In the genomic region with DNA sequence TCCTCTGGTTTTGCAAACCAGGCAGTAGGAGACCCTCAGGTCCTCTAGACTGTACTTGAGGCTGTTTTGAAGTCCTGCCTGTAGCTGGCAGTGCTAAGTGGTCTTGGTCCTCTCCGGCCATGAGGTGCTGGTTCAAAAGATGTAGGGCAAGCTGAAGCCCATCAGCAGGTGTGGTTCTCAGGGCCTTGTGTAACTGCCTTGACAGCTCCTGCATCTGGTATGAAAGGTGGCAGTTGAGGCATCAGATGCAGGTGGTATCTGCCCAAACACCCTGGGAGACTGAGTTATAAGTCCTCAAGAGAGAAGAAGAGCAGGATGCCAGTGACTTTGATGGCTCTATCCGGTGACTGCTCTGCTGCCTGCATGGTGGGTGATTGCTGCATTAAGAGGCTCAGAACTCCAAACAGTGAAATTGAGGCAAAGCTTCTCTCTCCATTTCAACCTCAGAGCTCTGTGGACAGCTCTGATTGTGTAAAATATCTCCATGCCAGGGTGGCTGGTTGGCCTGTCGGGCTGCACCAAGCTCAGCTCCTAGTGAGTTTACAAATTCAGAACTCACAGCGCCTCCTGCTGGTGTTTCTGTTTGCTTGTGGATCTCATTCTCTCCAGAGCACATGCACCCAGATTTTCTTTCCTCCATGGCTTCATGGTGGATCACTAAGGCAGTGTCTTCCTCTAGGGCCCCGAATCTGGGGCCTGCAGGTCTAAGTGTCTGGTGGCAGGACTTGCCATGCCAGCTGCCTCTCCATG, we compare ENCODE assay signal across 15 mouse cellular contexts. TPM values are rescaled to one million over a fixed set of nuclear protein-coding genes. Genes with fewer than 3 reads are reported as not detected.
DNase-seq lines count a peak whose midpoint lies in the region; ATAC-seq lines count a peak whose summit lies in the region.
"Had no signal": no experiment of that assay in that cellular context is flagged by ENCODE, and none has a peak within 500 bp of the region (broad histone marks: within the 10 kb centered on the region; RNA-seq: fewer than 3 reads in every experiment).

No protein-coding gene starts in this region.

- H3K9me3 ChIP-seq in embryonic facial prominence, embryonic 11.5 days (replicated peaks; ENCODE audit: control insufficient read depth, low read length) = no peaks in the 10 kb centered on the region
- no peaks in the 10 kb centered on the region for H3K9me3 ChIP-seq in embryonic facial prominence, embryonic 10.5 days
- H3K9me3 ChIP-seq in neural tube, embryonic 15.5 days (replicated peaks) = no peaks in the 10 kb centered on the region
- H3K9me3 ChIP-seq: embryonic facial prominence, embryonic 12.5 days; hindbrain, embryonic 12.5 days; liver, embryonic 13.5 days had no signal

- H3K36me3 ChIP-seq in embryonic facial prominence, embryonic 11.5 days (replicated peaks; ENCODE audit: control insufficient read depth, insufficient read depth, low read depth, low read length) = no peaks in the 10 kb centered on the region
- no peaks in the 10 kb centered on the region for H3K36me3 ChIP-seq in embryonic facial prominence, embryonic 10.5 days (replicated peaks)
- no peaks in the 10 kb centered on the region for H3K36me3 ChIP-seq in neural tube, embryonic 15.5 days
- H3K36me3 ChIP-seq: embryonic facial prominence, embryonic 12.5 days; hindbrain, embryonic 12.5 days; liver, embryonic 13.5 days had no signal

- WGBS in embryonic facial prominence, embryonic 11.5 days = 72% methylated on average over 5 of the region's 5 CpGs
- 70% methylated on average over 5 of the region's 5 CpGs for WGBS in embryonic facial prominence, embryonic 10.5 days
- WGBS in neural tube, embryonic 15.5 days = 77% methylated on average over 5 of the region's 5 CpGs

- DNase-seq in embryonic facial prominence, embryonic 11.5 days (ENCODE audit: low spot score) = peak; percentile 13
- no peak for DNase-seq in embryonic facial prominence, embryonic 10.5 days (ENCODE audit: low spot score)
- DNase-seq in retina, embryonic 14.5 days (ENCODE audit: low spot score) = peak; percentile 83
- DNase-seq in retina, postnatal 1 day = no peak
- peak; percentile 61 for DNase-seq in induced T-regulatory cell, adult 2 months (ENCODE audit: low read depth)
- DNase-seq in layer of hippocampus, adult 9-11 months = no peak
- DNase-seq in heart, postnatal 4 days = no peak
- DNase-seq: cerebellum, adult 11-12 months; heart, adult 18-20 months; liver, embryonic 13.5 days had no signal

- no peak overlapping the region for H3K27ac ChIP-seq in embryonic facial prominence, embryonic 11.5 days (replicated peaks; ENCODE audit: low read depth, low read length)
- H3K27ac ChIP-seq in embryonic facial prominence, embryonic 10.5 days (replicated peaks) = no peak overlapping the region
- no peak overlapping the region for H3K27ac ChIP-seq in neural tube, embryonic 15.5 days (replicated peaks)
- H3K27ac ChIP-seq: embryonic facial prominence, embryonic 12.5 days; hindbrain, embryonic 12.5 days; kidney, postnatal 0 days; liver, embryonic 13.5 days had no signal

- no peak overlapping the region for H3K4me3 ChIP-seq in embryonic facial prominence, embryonic 11.5 days (ENCODE audit: low read depth, low read length)
- no peak overlapping the region for H3K4me3 ChIP-seq in embryonic facial prominence, embryonic 10.5 days
- no peak overlapping the region for H3K4me3 ChIP-seq in neural tube, embryonic 15.5 days (replicated peaks)
- H3K4me3 ChIP-seq: embryonic facial prominence, embryonic 12.5 days; hindbrain, embryonic 12.5 days; liver, embryonic 13.5 days had no signal

- H3K27me3 ChIP-seq in embryonic facial prominence, embryonic 11.5 days (ENCODE audit: control insufficient read depth, insufficient read depth, low read length) = no peaks in the 10 kb centered on the region
- H3K27me3 ChIP-seq in embryonic facial prominence, embryonic 10.5 days (replicated peaks; ENCODE audit: low read depth, poor library complexity, severe bottlenecking) = peaks cover 64% of the 10 kb centered on the region
- peaks cover 22% of the 10 kb centered on the region for H3K27me3 ChIP-seq in neural tube, embryonic 15.5 days (replicated peaks)

- no peak overlapping the region for H3K4me2 ChIP-seq in embryonic facial prominence, embryonic 11.5 days (ENCODE audit: low read depth, low read length)
- no peak overlapping the region for H3K4me2 ChIP-seq in neural tube, embryonic 15.5 days
- H3K4me2 ChIP-seq: embryonic facial prominence, embryonic 12.5 days; hindbrain, embryonic 12.5 days; liver, embryonic 13.5 days had no signal

- no peak for ATAC-seq in embryonic facial prominence, embryonic 11.5 days (replicated peaks; ENCODE audit: insufficient number of reproducible peaks, low FRiP score, low TSS enrichment, low read depth)
- no peak for ATAC-seq in neural tube, embryonic 15.5 days (ENCODE audit: low FRiP score)

- no peaks in the 10 kb centered on the region for H3K4me1 ChIP-seq in embryonic facial prominence, embryonic 11.5 days (ENCODE audit: control insufficient read depth, insufficient read depth, low read length)
- H3K4me1 ChIP-seq in embryonic facial prominence, embryonic 10.5 days = no peaks in the 10 kb centered on the region
- H3K4me1 ChIP-seq in neural tube, embryonic 15.5 days = no peaks in the 10 kb centered on the region
- H3K4me1 ChIP-seq: embryonic facial prominence, embryonic 12.5 days; hindbrain, embryonic 12.5 days; liver, embryonic 13.5 days had no signal

- H3K9ac ChIP-seq in embryonic facial prominence, embryonic 11.5 days (replicated peaks; ENCODE audit: low read length) = no peak overlapping the region
- H3K9ac ChIP-seq in neural tube, embryonic 15.5 days (replicated peaks) = no peak overlapping the region
- H3K9ac ChIP-seq: embryonic facial prominence, embryonic 12.5 days; hindbrain, embryonic 12.5 days; liver, embryonic 13.5 days had no signal

RNA-seq across cellular contexts. Expression of gene Gm7030, which starts 2.5 kb away (rescaled TPM):
- not detected in 2 replicates for polyA plus RNA-seq in embryonic facial prominence, embryonic 11.5 days (2014; fragmentation: Nextera tagmentation; extraction: Ambion mirVana)
- polyA plus RNA-seq in embryonic facial prominence, embryonic 10.5 days (2016; fragmentation: Nextera tagmentation; extraction: Ambion mirVana) = not detected in 2 replicates
- not detected in 2 replicates for polyA plus RNA-seq in neural tube, embryonic 15.5 days (2015; fragmentation: Nextera tagmentation; extraction: Ambion mirVana)
- not detected for total RNA-seq in heart, postnatal 4 days (2021)
- total RNA-seq: megakaryocyte, adult 5-6 weeks had no signal
- polyA plus RNA-seq: embryonic facial prominence, embryonic 12.5 days; hindbrain, embryonic 12.5 days; kidney, postnatal 0 days; liver, embryonic 13.5 days had no signal

RNA-seq across cellular contexts. Expression of gene Gm19684, which starts 10.2 kb away (rescaled TPM):
- not detected in 2 replicates for polyA plus RNA-seq in embryonic facial prominence, embryonic 11.5 days (2014; fragmentation: Nextera tagmentation; extraction: Ambion mirVana)
- not detected in 2 replicates for polyA plus RNA-seq in embryonic facial prominence, embryonic 10.5 days (2016; fragmentation: Nextera tagmentation; extraction: Ambion mirVana)
- polyA plus RNA-seq in neural tube, embryonic 15.5 days (2015; fragmentation: Nextera tagmentation; extraction: Ambion mirVana) = not detected in 2 replicates
- total RNA-seq in heart, postnatal 4 days (2021) = not detected
- polyA plus RNA-seq: embryonic facial prominence, embryonic 12.5 days; hindbrain, embryonic 12.5 days; kidney, postnatal 0 days; liver, embryonic 13.5 days had no signal

RNA-seq across cellular contexts. Expression of gene Gm8909, which starts 36.6 kb away (rescaled TPM):
- not detected in 2 replicates for polyA plus RNA-seq in embryonic facial prominence, embryonic 11.5 days (2014; fragmentation: Nextera tagmentation; extraction: Ambion mirVana)
- 0.11 TPM in 1 of 2 replicates, not detected in the other for polyA plus RNA-seq in embryonic facial prominence, embryonic 10.5 days (2016; fragmentation: Nextera tagmentation; extraction: Ambion mirVana)
- not detected in 2 replicates for polyA plus RNA-seq in neural tube, embryonic 15.5 days (2015; fragmentation: Nextera tagmentation; extraction: Ambion mirVana)
- total RNA-seq in heart, postnatal 4 days (2021) = not detected
- total RNA-seq: heart, adult 18-20 months; megakaryocyte, adult 5-6 weeks had no signal
- polyA plus RNA-seq: embryonic facial prominence, embryonic 12.5 days; hindbrain, embryonic 12.5 days; kidney, postnatal 0 days; liver, embryonic 13.5 days had no signal

RNA-seq across cellular contexts. Expression of gene H2-T3, which starts 58.4 kb away (rescaled TPM):
- not detected in 2 replicates for polyA plus RNA-seq in embryonic facial prominence, embryonic 11.5 days (2014; fragmentation: Nextera tagmentation; extraction: Ambion mirVana)
- polyA plus RNA-seq in embryonic facial prominence, embryonic 10.5 days (2016; fragmentation: Nextera tagmentation; extraction: Ambion mirVana) = not detected in 2 replicates
- 0.57 TPM in 1 of 2 replicates, not detected in the other for polyA plus RNA-seq in neural tube, embryonic 15.5 days (2015; fragmentation: Nextera tagmentation; extraction: Ambion mirVana)
- total RNA-seq in heart, postnatal 4 days (2021) = not detected
- total RNA-seq: heart, adult 18-20 months; megakaryocyte, adult 5-6 weeks had no signal
- polyA plus RNA-seq: embryonic facial prominence, embryonic 12.5 days; hindbrain, embryonic 12.5 days; kidney, postnatal 0 days; liver, embryonic 13.5 days had no signal

Comparison
In these comparisons a context has a peak if more than half of its experiments do, and no peak if none do; other contexts are left out.
1. DNase-seq: peak in embryonic facial prominence, embryonic 11.5 days (single experiment), retina, embryonic 14.5 days (single experiment) and induced T-regulatory cell, adult 2 months (single experiment); none in embryonic facial prominence, embryonic 10.5 days (single experiment), retina, postnatal 1 day (single experiment), layer of hippocampus, adult 9-11 months (single experiment) and heart, postnatal 4 days (single experiment).